Mouse (Mus musculus): ENCODE measurements around the gene Uevld. TPM values are rescaled to one million over a fixed set of nuclear protein-coding genes. Genes with fewer than 3 reads are reported as not detected.

Uevld gene
- polyA plus RNA-seq, 1 experiment from 2014 or later, result 11.6 TPM

Other genes with a start within 250 kb of the Uevld start
- gene Saal1, start 247.8 kb downstream of the Uevld start, polyA plus RNA-seq (2016; fragmentation: Nextera tagmentation; extraction: Ambion mirVana), result 41.3 and 44.4 TPM in 2 replicates
- gene Saa3, start 242.8 kb downstream of the Uevld start, polyA plus RNA-seq (2016; fragmentation: Nextera tagmentation; extraction: Ambion mirVana), result 0.20 and 0.36 TPM in 2 replicates
- not detected in 2 replicates for gene Saa4, start 225.9 kb downstream of the Uevld start, polyA plus RNA-seq (2016; fragmentation: Nextera tagmentation; extraction: Ambion mirVana)
- 0.35 and 0.49 TPM in 2 replicates for gene Saa1, start 215.5 kb downstream of the Uevld start, polyA plus RNA-seq (2016; fragmentation: Nextera tagmentation; extraction: Ambion mirVana)
- 0.61 and 2.3 TPM in 2 replicates for gene Saa2, start 206.7 kb downstream of the Uevld start, polyA plus RNA-seq (2016; fragmentation: Nextera tagmentation; extraction: Ambion mirVana)
- gene Hps5, start 162.5 kb downstream of the Uevld start, polyA plus RNA-seq (2016; fragmentation: Nextera tagmentation; extraction: Ambion mirVana), result 24.0 and 25.3 TPM in 2 replicates
- 51.3 TPM in 2 replicates for gene Gtf2h1, start 162.4 kb downstream of the Uevld start, polyA plus RNA-seq (2016; fragmentation: Nextera tagmentation; extraction: Ambion mirVana)
- 1,576 and 1,625 TPM in 2 replicates for gene Ldha, start 117.1 kb downstream of the Uevld start, polyA plus RNA-seq (2016; fragmentation: Nextera tagmentation; extraction: Ambion mirVana)
- gene Ldhc, start 97.3 kb downstream of the Uevld start, polyA plus RNA-seq (2016; fragmentation: Nextera tagmentation; extraction: Ambion mirVana), result 0.27 TPM in 1 of 2 replicates, not detected in the other
- 221 and 230 TPM in 2 replicates for gene Tsg101, start 38.6 kb downstream of the Uevld start, polyA plus RNA-seq (2016; fragmentation: Nextera tagmentation; extraction: Ambion mirVana)
- gene Gm9999, start 25.1 kb upstream of the Uevld start, polyA plus RNA-seq (2016; fragmentation: Nextera tagmentation; extraction: Ambion mirVana), result not detected in 2 replicates
- 17.3 and 17.5 TPM in 2 replicates for gene Spty2d1, start 49.9 kb upstream of the Uevld start, polyA plus RNA-seq (2016; fragmentation: Nextera tagmentation; extraction: Ambion mirVana)
- gene Tmem86a, start 92.1 kb upstream of the Uevld start, polyA plus RNA-seq (2016; fragmentation: Nextera tagmentation; extraction: Ambion mirVana), result 19.4 and 19.5 TPM in 2 replicates
- 0.22 and 0.44 TPM in 2 replicates for gene Ptpn5, start 175.2 kb upstream of the Uevld start, polyA plus RNA-seq (2016; fragmentation: Nextera tagmentation; extraction: Ambion mirVana)
- not detected in 2 replicates for gene Mrgpra6, start 246.4 kb upstream of the Uevld start, polyA plus RNA-seq (2016; fragmentation: Nextera tagmentation; extraction: Ambion mirVana)

Data from limb, embryonic 12.5 days (tissue).